Mouse (Mus musculus) hindbrain, embryonic 14.5 days (tissue): ENCODE measurements at regions not wholly inside any gene's neighbourhood (a gene's known extent, or its start where the extent isn't known, plus 50 kb on each side); places are given as distances from the start of the nearest gene placed in this dataset.

Experiments used
- ATAC-seq: fragments of 200-750 bp; cut with Nextera tagmentation; 2 replicates; pipeline ENCODE4 v1.8.0; 2017; ENCODE audit warnings: moderate number of reproducible peaks, mild to moderate bottlenecking, moderate TSS enrichment, moderate library complexity; ENCODE audit not compliant: low FRiP score
- DNase-seq: peaks from one replicate; pipeline ENCODE4 v3.0.0-alpha.2; 2015; ENCODE audit warnings: low spot score
- H3K27ac ChIP-seq: fragments of 300-500 bp; sonication (generic); 2 replicates; pipeline ENCODE4 v1.5.1; 2014; ENCODE audit warnings: mild to moderate bottlenecking, moderate library complexity
- H3K27me3 ChIP-seq: fragments of 300-500 bp; sonication (generic); 2 replicates; pipeline ENCODE4 v1.6.1; 2014; ENCODE audit warnings: mild to moderate bottlenecking, low read length, mixed read lengths; ENCODE audit not compliant: control insufficient read depth, insufficient read depth
- H3K36me3 ChIP-seq: fragments of 300-500 bp; sonication (generic); replicated peaks from 2 replicates; pipeline ENCODE4 v1.6.1; 2014; ENCODE audit not compliant: control insufficient read depth, insufficient read depth
- H3K4me1 ChIP-seq: fragments of 300-500 bp; sonication (generic); replicated peaks from 2 replicates; pipeline ENCODE4 v1.6.1; 2014; ENCODE audit warnings: antibody characterized with exemption, low read length, mixed read lengths; ENCODE audit not compliant: control insufficient read depth, insufficient read depth
- H3K4me2 ChIP-seq: fragments of 300-500 bp; sonication (generic); replicated peaks from 2 replicates; pipeline ENCODE4 v1.6.1; 2014; ENCODE audit warnings: mild to moderate bottlenecking, moderate library complexity
- H3K4me3 ChIP-seq: fragments of 300-500 bp; sonication (generic); replicated peaks from 2 replicates; pipeline ENCODE4 v1.5.1; 2014; ENCODE audit warnings: mild to moderate bottlenecking, low read length
- H3K9ac ChIP-seq: fragments of 300-500 bp; sonication (generic); 2 replicates; pipeline ENCODE4 v1.6.1; 2014
- H3K9me3 ChIP-seq: fragments of 300-500 bp; sonication (generic); 2 replicates; pipeline ENCODE4 v1.6.1; 2016; ENCODE audit warnings: low read length; ENCODE audit not compliant: control insufficient read depth
- WGBS: fragments of 180-500 bp; shearing (Covaris S2); extraction: QIAGEN DNeasy Blood & Tissue Kit; methylation state at CpG from one replicate; pipeline ENCODE4 v1.1.7; 2014; 5-methylcytosine and 5-hydroxymethylcytosine counted together

DNA sequence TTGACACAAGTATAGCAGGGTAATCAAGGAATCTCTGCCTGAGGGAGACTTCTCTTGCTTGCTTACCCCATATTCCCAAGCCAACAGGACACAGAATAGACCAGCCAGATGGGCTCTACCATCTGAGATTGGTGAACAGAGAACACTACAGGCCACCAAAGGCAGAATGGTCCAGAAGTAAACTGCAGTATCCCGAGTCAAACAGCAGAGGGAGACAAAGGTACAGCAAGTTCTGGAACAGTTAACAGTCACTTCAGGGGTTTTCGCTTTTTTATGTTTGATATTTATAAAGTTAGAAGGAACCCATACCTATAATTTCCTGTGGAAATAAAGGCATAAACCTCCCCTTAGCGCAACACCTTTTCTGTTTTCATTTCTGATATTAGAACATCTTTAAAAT, 325.5 kb upstream of the 9130204L05Rik start:
- ATAC-seq (no peak), DNase-seq (peak; percentile 24)
- Histone ChIP-seq H3K36me3 (no peaks in the 10 kb centered on the region), H3K4me1 (no peaks in the 10 kb centered on the region), H3K4me2 (no peak overlapping the region), H3K27me3 (no peaks in the 10 kb centered on the region), H3K27ac (no peak overlapping the region), H3K9ac (no peak overlapping the region), H3K4me3 (no peak overlapping the region), H3K9me3 (peaks cover 13% of the 10 kb centered on the region)
- WGBS, result 36% methylated on average over 3 of the region's 3 CpGs
